Mouse (Mus musculus) hematopoietic stem cell, adult 5-6 weeks (primary cell): Measurements from ENCODE around the gene Slc24a3. TPM values are rescaled to one million over a fixed set of nuclear protein-coding genes. Genes with fewer than 3 reads are reported as not detected.

Experiments used
- ATAC-seq, 2 experiments: fragments of 125-278 bp in 1 of 2; replicated peaks in 1 of 2; 2 replicates each; pipeline ENCODE4 v1.8.0; 2016 to 2017; ENCODE audit warnings: inconsistent platforms in 2 of 2, mild to moderate bottlenecking in 2 of 2, moderate number of reproducible peaks in 2 of 2, low read depth in 1 of 2, moderate TSS enrichment in 1 of 2; ENCODE audit not compliant: low FRiP score in 2 of 2, poor library complexity in 2 of 2, severe bottlenecking in 2 of 2, insufficient read depth in 1 of 2, low TSS enrichment in 1 of 2
- total RNA-seq: library from RNA; stranded (forward); fragments of 172-1452, 232-1000 nt; gene quantifications from 2 replicates; pipeline ENCODE4 v1.2.3, GENCODE M21; 2017

The Slc24a3 gene
- total RNA-seq, 1 experiment from 2014 or later, result 1.0 TPM

DNA sequence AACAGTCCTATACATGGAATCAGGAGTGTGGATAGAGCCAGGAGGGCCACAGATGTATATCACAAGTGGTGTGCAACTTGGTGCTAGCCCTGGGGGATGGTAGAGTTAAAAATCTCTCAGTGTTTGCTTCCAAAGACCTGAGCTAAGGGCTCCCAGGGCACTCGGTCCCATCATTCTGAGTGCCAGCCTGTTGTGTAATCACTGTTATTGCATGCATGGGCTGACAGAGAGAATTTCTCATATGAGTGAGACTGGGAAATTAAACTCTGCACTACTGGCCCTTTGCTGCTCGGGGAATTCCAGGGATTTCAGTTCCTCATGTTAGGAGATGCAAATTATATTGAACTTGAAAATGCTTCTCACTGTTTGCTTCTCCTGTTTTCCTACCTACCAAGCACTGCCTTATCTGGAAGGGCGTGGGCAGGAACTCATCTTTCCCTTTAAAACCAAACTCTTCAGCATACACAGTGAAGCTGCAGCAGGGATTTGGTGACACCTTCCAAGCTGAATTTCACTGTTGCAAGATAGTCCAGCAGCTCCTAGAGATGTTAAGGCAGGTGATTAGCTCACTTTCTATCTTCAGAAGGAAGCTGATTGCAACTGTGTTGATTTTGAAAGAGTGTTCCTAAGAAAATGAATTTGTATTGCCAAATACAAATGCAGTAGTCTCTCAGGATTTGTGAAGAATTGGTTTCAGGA is 426.2 kb downstream of the Slc24a3 start:
- ATAC-seq, result no peak

DNA sequence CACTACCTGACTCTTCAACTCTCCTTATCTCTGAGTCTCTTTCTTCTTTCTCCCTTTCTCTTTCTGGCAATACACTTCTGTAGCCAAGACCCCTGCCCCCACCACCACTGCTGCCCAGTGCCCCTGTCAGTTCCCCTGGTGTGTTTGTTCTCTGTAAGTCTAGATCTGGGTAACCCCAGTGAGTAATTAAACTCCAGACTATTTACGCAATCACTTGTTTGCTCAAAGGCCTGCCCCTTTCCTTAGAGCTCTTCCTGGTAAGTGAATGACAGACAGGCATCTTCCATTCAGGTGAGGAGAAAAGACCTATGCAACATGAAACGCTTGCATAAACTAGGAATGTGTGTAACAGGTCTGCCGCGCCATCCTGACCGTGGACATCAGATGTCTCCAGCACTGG is 430.3 kb downstream of the Slc24a3 start:
- no peak for ATAC-seq

GRCm38 (mm10) chr2:145607844-145608243 is 440.3 kb downstream of the Slc24a3 start:
- ATAC-seq, result no peak

DNA sequence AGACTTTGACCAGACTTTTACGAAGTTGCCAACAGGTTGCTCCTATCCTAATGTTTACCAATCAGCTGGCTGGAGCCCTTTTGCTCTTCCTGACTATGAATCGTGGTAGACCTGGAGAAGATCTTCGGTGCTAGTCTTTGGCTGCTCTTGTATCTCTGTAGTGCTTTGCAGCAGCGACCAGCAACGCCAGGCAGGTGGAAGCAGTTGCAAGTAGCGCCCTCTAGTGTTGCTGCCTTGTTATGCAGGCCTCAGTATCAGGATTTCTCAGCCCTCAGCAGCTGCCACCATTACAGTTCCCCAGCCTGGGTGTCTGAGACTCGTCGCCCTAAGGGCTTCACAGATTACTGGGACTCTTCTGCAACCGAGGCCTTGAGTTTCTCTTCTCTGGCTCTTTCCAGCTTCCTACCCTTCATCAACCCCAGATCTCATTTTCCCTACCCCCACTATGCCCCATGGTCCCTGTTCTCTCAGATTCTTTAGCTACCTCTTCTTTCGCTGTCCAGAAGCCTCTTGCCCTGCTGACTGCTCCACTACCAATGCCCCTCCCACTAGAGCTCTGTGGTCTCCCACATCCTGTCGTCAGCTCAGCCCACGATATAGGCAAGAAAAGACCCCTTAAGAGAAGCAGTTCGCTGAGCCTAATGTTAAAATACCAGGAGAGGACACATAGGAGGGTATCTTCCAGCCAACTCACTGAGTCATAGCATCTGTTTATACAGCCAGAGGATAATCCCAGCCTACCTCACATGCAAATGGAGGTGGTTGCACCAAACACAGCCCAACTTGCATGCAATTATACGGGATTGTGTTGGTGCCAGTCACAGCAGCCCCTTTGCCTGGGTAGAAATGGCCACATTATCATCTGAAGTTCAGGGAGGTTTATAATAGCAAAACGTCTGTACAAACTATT is 443.5 kb downstream of the Slc24a3 start:
- ATAC-seq, result peak; percentile 82 to 88

- ATAC-seq, result no peak
Measured at GRCm38 (mm10) chr2:145612937-145613336, 445.4 kb downstream of the Slc24a3 start.

DNA sequence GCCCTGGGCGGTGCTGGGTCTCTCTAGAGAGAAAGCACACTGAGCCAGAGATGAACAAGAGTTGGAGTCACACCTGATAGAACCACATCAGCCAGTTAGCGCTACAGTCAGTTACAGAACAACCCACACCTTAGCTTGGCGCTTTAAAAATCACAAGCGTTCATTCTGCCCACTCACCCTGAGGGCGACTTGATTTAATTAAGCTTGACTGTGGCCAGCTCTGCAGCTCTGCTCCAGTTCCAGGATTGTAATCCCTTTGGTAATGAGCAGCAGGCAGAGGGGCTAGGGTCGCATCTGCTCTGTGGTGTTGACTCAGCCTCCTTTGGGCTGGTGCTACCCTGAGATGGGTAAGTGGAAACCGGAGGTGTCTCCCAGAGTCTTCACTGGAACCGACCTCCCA is 446.2 kb downstream of the Slc24a3 start:
- no peak for ATAC-seq

- no peak for ATAC-seq
Measured at GRCm38 (mm10) chr2:145619688-145620087, 452.1 kb downstream of the Slc24a3 start.

GRCm38 (mm10) chr2:145620709-145621108 is 453.2 kb downstream of the Slc24a3 start:
- ATAC-seq, result no peak

DNA sequence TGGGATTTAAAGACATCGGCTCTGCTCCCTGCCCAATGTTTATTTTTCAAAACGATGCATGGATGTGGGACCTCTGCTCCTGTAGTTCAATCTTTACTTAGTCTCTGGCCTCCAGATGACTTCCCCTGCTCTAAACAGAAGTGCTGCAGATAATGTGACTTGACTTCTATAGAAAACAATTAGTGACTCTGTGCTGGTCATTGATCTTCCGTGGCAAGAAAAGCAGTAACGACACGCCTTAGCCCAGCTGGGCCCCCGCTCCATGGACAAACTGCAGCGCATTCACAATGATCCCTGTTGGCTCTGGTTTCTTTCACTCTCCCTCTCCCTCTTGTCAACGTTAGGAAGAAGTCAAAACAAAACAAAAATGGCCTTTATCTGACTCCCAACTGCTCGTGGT is 453.6 kb downstream of the Slc24a3 start:
- no peak for ATAC-seq

GRCm38 (mm10) chr2:145631123-145631798 is 463.7 kb downstream of the Slc24a3 start:
- ATAC-seq, result no peak

- no peak for ATAC-seq
Measured at GRCm38 (mm10) chr2:145631799-145632174, 464.2 kb downstream of the Slc24a3 start.

GRCm38 (mm10) chr2:145633811-145634210 is 466.3 kb downstream of the Slc24a3 start:
- ATAC-seq, result no peak

DNA sequence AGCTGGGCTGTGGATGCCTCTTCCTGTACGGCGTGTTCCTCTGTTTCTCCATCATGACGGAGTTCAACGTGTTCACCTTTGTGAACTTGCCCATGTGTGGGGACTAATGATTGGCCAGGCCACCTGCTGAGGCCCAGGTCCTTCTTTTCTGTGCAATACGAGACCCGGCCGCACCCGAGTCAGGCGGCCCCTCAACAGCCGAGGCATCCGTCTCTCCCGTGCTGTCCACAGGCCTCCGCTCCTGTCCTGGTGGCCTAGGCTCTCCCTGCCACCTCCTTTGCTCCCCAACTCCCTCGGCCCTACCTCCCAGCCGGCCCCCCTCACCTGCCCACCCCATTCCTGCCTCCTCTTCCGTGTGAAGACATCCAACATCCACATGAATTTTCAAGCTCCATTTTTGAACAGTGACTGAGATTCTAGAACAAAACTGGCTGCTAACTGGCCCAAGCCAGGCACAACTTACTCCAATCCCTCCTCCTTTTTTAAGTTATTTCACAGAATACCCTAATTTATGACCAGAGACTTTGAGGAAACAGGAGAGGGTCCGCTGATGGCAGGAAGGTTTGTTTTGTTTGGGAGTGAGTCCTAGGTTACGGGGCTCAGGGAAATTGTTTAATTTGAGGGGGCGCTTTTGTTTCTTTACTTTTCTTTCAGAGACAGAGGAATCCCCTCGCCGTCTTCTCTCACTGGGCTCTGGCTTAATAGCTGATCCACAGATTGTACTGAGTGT is 472.9 kb downstream of the Slc24a3 start:
- ATAC-seq, result no peak

DNA sequence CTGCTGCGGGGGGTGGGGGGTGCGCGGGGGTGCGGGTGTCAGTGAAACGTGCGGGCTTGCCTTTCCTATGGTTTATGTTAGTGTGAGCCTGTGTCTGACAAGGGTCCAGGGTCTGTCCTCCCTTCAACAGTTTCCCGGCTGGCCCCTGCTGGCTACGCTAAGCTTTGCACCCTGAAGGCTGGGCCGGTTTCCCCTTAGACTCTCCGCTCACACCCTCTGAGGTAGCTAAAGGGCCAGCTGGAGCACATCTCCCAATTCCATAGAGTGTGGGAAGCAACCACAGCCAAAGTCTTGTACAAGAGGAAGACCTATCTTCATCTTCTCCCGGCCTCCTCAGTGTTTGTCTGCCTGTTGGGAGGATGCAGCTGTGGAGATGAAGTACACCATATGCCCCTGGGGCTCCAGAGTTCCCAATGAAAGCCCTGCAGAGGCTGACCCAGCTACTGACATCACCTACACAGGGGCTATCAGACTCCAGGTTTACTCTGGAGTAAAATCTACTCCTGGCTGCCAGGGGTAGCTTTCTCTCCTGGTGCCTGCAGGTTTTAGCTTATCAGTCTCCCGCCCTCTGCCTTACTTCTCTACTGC is 487.9 kb downstream of the Slc24a3 start:
- no peak for ATAC-seq

DNA sequence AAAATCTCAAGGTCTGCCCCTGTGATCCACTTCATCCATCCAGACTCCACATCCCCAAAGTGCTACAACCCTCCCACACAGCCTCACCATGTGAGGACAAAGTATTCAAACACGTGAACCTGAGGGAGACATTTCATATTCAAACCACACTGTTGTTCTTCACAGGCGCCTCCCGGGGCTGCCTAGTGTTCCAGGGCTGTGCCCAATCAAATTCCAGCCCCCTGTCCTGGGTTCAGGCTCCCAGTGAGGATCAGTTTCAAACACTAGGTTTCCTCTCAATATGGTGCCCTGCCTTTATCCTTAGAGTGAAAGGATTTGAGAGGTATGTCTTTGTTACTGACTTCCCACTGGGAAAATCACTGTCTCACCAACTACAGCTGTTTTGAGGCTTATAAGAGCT is 488.6 kb downstream of the Slc24a3 start:
- no peak for ATAC-seq

DNA sequence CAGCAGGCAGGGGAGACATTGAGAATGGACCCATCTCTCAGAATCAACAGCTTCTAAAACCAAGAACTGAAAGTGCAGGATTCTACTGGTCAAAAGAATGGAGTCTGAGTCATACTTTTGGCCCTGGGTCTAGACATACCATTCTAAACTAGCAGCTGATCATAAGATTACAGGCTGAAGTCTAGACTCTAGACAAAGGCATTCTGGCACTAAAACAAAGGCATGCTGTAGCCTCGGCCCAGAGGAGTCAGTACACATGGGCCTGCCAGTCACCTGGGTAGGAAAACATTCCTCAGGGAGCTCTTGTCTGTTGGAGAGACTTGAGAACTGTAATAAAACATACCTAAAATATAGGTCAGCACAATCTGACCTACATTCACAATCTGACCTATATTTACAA is 489.2 kb downstream of the Slc24a3 start:
- ATAC-seq, result no peak

DNA sequence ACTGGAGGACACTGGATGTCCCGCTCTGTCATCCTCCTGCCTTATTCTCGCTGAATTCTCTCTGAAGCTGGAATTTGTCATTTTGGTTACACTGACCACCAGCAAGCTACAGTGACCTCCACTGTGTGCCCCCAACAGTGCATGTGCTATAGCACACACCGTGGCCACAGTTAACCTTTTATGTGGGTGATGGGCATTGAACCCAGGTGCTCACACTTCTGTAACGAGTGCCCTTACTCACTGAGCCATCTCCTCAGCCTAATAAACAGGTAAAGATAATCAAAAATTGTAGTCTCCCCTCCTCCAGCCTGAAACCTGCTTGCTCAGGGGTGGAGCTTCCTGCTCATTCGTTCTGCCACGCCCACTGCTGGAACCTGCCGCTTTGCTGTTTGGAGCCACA is 493.7 kb downstream of the Slc24a3 start:
- ATAC-seq, result no peak
